Mouse (Mus musculus): ENCODE results near the gene Osbpl10. TPM values are rescaled to one million over a fixed set of nuclear protein-coding genes. Genes with fewer than 3 reads are reported as not detected.

Gene Osbpl10
- polyA plus RNA-seq, 1 experiment from 2014 or later: 1.4 TPM

GRCm38 (mm10) chr9:115165996-115166395, 187.6 kb downstream of the Osbpl10 start:
- Histone ChIP-seq H3K36me3 (ENCODE audit: control insufficient read depth, insufficient read depth, low read length) (no peaks in the 10 kb centered on the region), H3K9me3 (ENCODE audit: control insufficient read depth, low read length) (no peaks in the 10 kb centered on the region), H3K9ac (ENCODE audit: low read length) (no peak overlapping the region), H3K27ac (replicated peaks) (no peak overlapping the region), H3K4me1 (replicated peaks; ENCODE audit: control insufficient read depth, insufficient read depth) (no peaks in the 10 kb centered on the region), H3K4me3 (ENCODE audit: low read depth, low read length) (no peak overlapping the region), H3K4me2 (replicated peaks; ENCODE audit: low read depth) (no peak overlapping the region), H3K27me3 (ENCODE audit: control insufficient read depth, insufficient read depth, low read length) (no peaks in the 10 kb centered on the region)
- DNase-seq (ENCODE audit: low spot score): no peak
- WGBS: 67% methylated on average over 8 of the region's 8 CpGs
- no peak for ATAC-seq (ENCODE audit: low FRiP score, low TSS enrichment)
- TF ChIP-seq CTCF (IDR thresholded peaks at IDR 0.05; ENCODE audit: low read depth): no peak
- TF ChIP-seq EP300 (optimal IDR thresholded peaks at IDR 0.05): no peak

- 87% methylated on average over 13 of the region's 13 CpGs for WGBS
- H3K27ac ChIP-seq (replicated peaks): no peak overlapping the region
- no peak overlapping the region for H3K9ac ChIP-seq (ENCODE audit: low read length)
- no peak for DNase-seq (ENCODE audit: low spot score)
- TF ChIP-seq EP300 (optimal IDR thresholded peaks at IDR 0.05): no peak
- no peak for TF ChIP-seq CTCF (IDR thresholded peaks at IDR 0.05; ENCODE audit: low read depth)
- no peaks in the 10 kb centered on the region for H3K9me3 ChIP-seq (ENCODE audit: control insufficient read depth, low read length)
- no peaks in the 10 kb centered on the region for H3K4me1 ChIP-seq (replicated peaks; ENCODE audit: control insufficient read depth, insufficient read depth)
- H3K36me3 ChIP-seq (ENCODE audit: control insufficient read depth, insufficient read depth, low read length): no peaks in the 10 kb centered on the region
- H3K27me3 ChIP-seq (ENCODE audit: control insufficient read depth, insufficient read depth, low read length): no peaks in the 10 kb centered on the region
- no peak overlapping the region for H3K4me3 ChIP-seq (ENCODE audit: low read depth, low read length)
- H3K4me2 ChIP-seq (replicated peaks; ENCODE audit: low read depth): no peak overlapping the region
- no peak for ATAC-seq (ENCODE audit: low FRiP score, low TSS enrichment)
Observed at GRCm38 (mm10) chr9:115169591-115169990, 191.2 kb downstream of the Osbpl10 start.

GRCm38 (mm10) chr9:115172096-115172495, 193.7 kb downstream of the Osbpl10 start:
- no peaks in the 10 kb centered on the region for H3K9me3 ChIP-seq (ENCODE audit: control insufficient read depth, low read length)
- ATAC-seq (ENCODE audit: low FRiP score, low TSS enrichment) (no peak), DNase-seq (ENCODE audit: low spot score) (no peak)
- H3K36me3 ChIP-seq (ENCODE audit: control insufficient read depth, insufficient read depth, low read length): no peaks in the 10 kb centered on the region
- no peaks in the 10 kb centered on the region for H3K27me3 ChIP-seq (ENCODE audit: control insufficient read depth, insufficient read depth, low read length)
- no peak overlapping the region for H3K4me3 ChIP-seq (ENCODE audit: low read depth, low read length)
- TF ChIP-seq EP300 (optimal IDR thresholded peaks at IDR 0.05) (no peak), CTCF (IDR thresholded peaks at IDR 0.05; ENCODE audit: low read depth) (no peak)
- no peak overlapping the region for H3K9ac ChIP-seq (ENCODE audit: low read length)
- no peaks in the 10 kb centered on the region for H3K4me1 ChIP-seq (replicated peaks; ENCODE audit: control insufficient read depth, insufficient read depth)
- WGBS: 91% methylated on average over 6 of the region's 6 CpGs
- no peak overlapping the region for H3K4me2 ChIP-seq (replicated peaks; ENCODE audit: low read depth)
- no peak overlapping the region for H3K27ac ChIP-seq (replicated peaks)

GRCm38 (mm10) chr9:115179154-115179553, 200.8 kb downstream of the Osbpl10 start:
- Histone ChIP-seq H3K4me1 (replicated peaks; ENCODE audit: control insufficient read depth, insufficient read depth) (no peaks in the 10 kb centered on the region), H3K27me3 (ENCODE audit: control insufficient read depth, insufficient read depth, low read length) (no peaks in the 10 kb centered on the region), H3K36me3 (ENCODE audit: control insufficient read depth, insufficient read depth, low read length) (no peaks in the 10 kb centered on the region), H3K9me3 (ENCODE audit: control insufficient read depth, low read length) (no peaks in the 10 kb centered on the region), H3K4me3 (ENCODE audit: low read depth, low read length) (no peak overlapping the region), H3K27ac (replicated peaks) (no peak overlapping the region), H3K9ac (ENCODE audit: low read length) (no peak overlapping the region), H3K4me2 (replicated peaks; ENCODE audit: low read depth) (no peak overlapping the region)
- 88% methylated on average over 5 of the region's 5 CpGs for WGBS
- DNase-seq (ENCODE audit: low spot score) (no peak), ATAC-seq (ENCODE audit: low FRiP score, low TSS enrichment) (no peak)
- TF ChIP-seq CTCF (IDR thresholded peaks at IDR 0.05; ENCODE audit: low read depth) (no peak), EP300 (optimal IDR thresholded peaks at IDR 0.05) (no peak)

- no peak; the same call in 1 of the 2 replicates for ATAC-seq (ENCODE audit: low FRiP score, low TSS enrichment)
- H3K9ac ChIP-seq (ENCODE audit: low read length): no peak overlapping the region
- H3K4me1 ChIP-seq (replicated peaks; ENCODE audit: control insufficient read depth, insufficient read depth): no peaks in the 10 kb centered on the region
- no peak overlapping the region for H3K4me2 ChIP-seq (replicated peaks; ENCODE audit: low read depth)
- TF ChIP-seq CTCF (IDR thresholded peaks at IDR 0.05; ENCODE audit: low read depth) (no peak), EP300 (optimal IDR thresholded peaks at IDR 0.05) (no peak)
- no peak overlapping the region for H3K4me3 ChIP-seq (ENCODE audit: low read depth, low read length)
- no peaks in the 10 kb centered on the region for H3K9me3 ChIP-seq (ENCODE audit: control insufficient read depth, low read length)
- WGBS: 52% methylated on average over 8 of the region's 8 CpGs
- no peak for DNase-seq (ENCODE audit: low spot score)
- H3K27ac ChIP-seq (replicated peaks): no peak overlapping the region
- no peaks in the 10 kb centered on the region for H3K36me3 ChIP-seq (ENCODE audit: control insufficient read depth, insufficient read depth, low read length)
- H3K27me3 ChIP-seq (ENCODE audit: control insufficient read depth, insufficient read depth, low read length): no peaks in the 10 kb centered on the region
Observed at GRCm38 (mm10) chr9:115179935-115180334, 201.6 kb downstream of the Osbpl10 start.

GRCm38 (mm10) chr9:115186402-115186801, 208.0 kb downstream of the Osbpl10 start:
- Histone ChIP-seq H3K9ac (ENCODE audit: low read length) (no peak overlapping the region), H3K36me3 (ENCODE audit: control insufficient read depth, insufficient read depth, low read length) (no peaks in the 10 kb centered on the region), H3K27ac (replicated peaks) (no peak overlapping the region), H3K27me3 (ENCODE audit: control insufficient read depth, insufficient read depth, low read length) (no peaks in the 10 kb centered on the region), H3K4me1 (replicated peaks; ENCODE audit: control insufficient read depth, insufficient read depth) (no peaks in the 10 kb centered on the region), H3K9me3 (ENCODE audit: control insufficient read depth, low read length) (no peaks in the 10 kb centered on the region), H3K4me3 (ENCODE audit: low read depth, low read length) (no peak overlapping the region), H3K4me2 (replicated peaks; ENCODE audit: low read depth) (no peak overlapping the region)
- no peak for TF ChIP-seq CTCF (IDR thresholded peaks at IDR 0.05; ENCODE audit: low read depth)
- no peak for TF ChIP-seq EP300 (optimal IDR thresholded peaks at IDR 0.05)
- no peak for DNase-seq (ENCODE audit: low spot score)
- 55% methylated on average over 11 of the region's 11 CpGs for WGBS
- ATAC-seq (ENCODE audit: low FRiP score, low TSS enrichment): no peak

Data from stomach, postnatal 0 days (tissue).